Mouse (Mus musculus) lung, postnatal 25 days (tissue): ENCODE data around the gene Smyd2.
A peak's percentile ranks its signal among the peaks of the same experiment; 100 is the strongest.

Experiments
- DNase-seq: peaks from one replicate; pipeline ENCODE4 v3.0.0; 2022; ENCODE audit warnings: low spot score

Smyd2 gene

GRCm38 (mm10) chr1:189871625-189872024 lies 50.5 kb downstream of the Smyd2 start:
- DNase-seq = no peak

GRCm38 (mm10) chr1:189870539-189870938 lies 51.6 kb downstream of the Smyd2 start:
- no peak for DNase-seq

- DNase-seq = no peak
Measured at GRCm38 (mm10) chr1:189869651-189870270, 52.4 kb downstream of the Smyd2 start.

- DNase-seq = no peak
Measured at GRCm38 (mm10) chr1:189868036-189868435, 54.1 kb downstream of the Smyd2 start.

- DNase-seq = peak; percentile 89
Measured at GRCm38 (mm10) chr1:189867497-189867896, 54.7 kb downstream of the Smyd2 start.

- no peak for DNase-seq
Measured at GRCm38 (mm10) chr1:189867034-189867433, 55.1 kb downstream of the Smyd2 start.

- no peak for DNase-seq
Measured at GRCm38 (mm10) chr1:189866621-189867020, 55.5 kb downstream of the Smyd2 start.

GRCm38 (mm10) chr1:189864846-189865560 lies 57.2 kb downstream of the Smyd2 start:
- DNase-seq = no peak

- no peak for DNase-seq
Measured at GRCm38 (mm10) chr1:189864301-189864700, 57.9 kb downstream of the Smyd2 start.

- no peak for DNase-seq
Measured at GRCm38 (mm10) chr1:189863727-189864126, 58.4 kb downstream of the Smyd2 start.

- DNase-seq = peak; percentile 70
Measured at GRCm38 (mm10) chr1:189860942-189861315, 61.2 kb downstream of the Smyd2 start.

- DNase-seq = no peak
Measured at GRCm38 (mm10) chr1:189860112-189860941, 61.8 kb downstream of the Smyd2 start.

- no peak for DNase-seq
Measured at GRCm38 (mm10) chr1:189858377-189858776, 63.8 kb downstream of the Smyd2 start.

GRCm38 (mm10) chr1:189855739-189856138 lies 66.4 kb downstream of the Smyd2 start:
- DNase-seq = no peak

- DNase-seq = no peak
Measured at GRCm38 (mm10) chr1:189854646-189855045, 67.5 kb downstream of the Smyd2 start.

- peak; percentile 48 for DNase-seq
Measured at GRCm38 (mm10) chr1:189852456-189852855, 69.7 kb downstream of the Smyd2 start.

- no peak for DNase-seq
Measured at GRCm38 (mm10) chr1:189852051-189852450, 70.1 kb downstream of the Smyd2 start.

GRCm38 (mm10) chr1:189849550-189849949 lies 72.6 kb downstream of the Smyd2 start:
- no peak for DNase-seq

- DNase-seq = no peak
Measured at GRCm38 (mm10) chr1:189846319-189846718, 75.8 kb downstream of the Smyd2 start.

GRCm38 (mm10) chr1:189834166-189834565 lies 88.0 kb downstream of the Smyd2 start:
- DNase-seq = no peak

GRCm38 (mm10) chr1:189833351-189833750 lies 88.8 kb downstream of the Smyd2 start:
- no peak for DNase-seq

GRCm38 (mm10) chr1:189830797-189831232 lies 91.3 kb downstream of the Smyd2 start:
- no peak for DNase-seq
